Mouse (Mus musculus): Measurements from ENCODE around the gene Gm21518. TPM values are rescaled to one million over a fixed set of nuclear protein-coding genes. Genes with fewer than 3 reads are reported as not detected.
"Not testable (repeated sequence)": the region's sequence is repeated elsewhere in the genome, so short reads cannot be mapped to it uniquely, and the experiment has no call there.

The Gm21518 gene
- not detected in 2 replicates for polyA plus RNA-seq (2016; fragmentation: Nextera tagmentation; extraction: Ambion mirVana)

DNA sequence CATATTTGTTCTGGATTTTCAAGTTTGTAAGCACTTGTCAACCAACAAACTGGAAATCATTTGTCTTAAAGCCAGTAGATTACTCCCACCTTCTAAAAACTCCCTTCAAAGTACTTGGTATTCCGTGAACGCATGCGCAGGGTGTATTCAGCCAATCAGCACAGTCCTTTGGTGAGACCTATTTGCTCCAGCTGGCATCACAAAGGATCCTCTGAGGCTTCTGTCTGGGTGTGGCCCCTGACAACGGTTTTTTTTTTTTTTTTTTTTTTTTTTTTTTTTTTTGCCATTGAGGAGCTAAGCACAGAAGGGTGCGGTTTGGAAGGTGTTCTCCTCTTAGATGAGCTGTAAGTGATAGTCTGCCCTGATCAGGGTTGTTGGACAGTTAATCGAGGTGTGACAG lies at the start of gene Gm21518:
TSS of gene Gm21518 (plus strand) at position 301 of the 400 bp plus-strand sequence.
- not testable (repeated sequence) for H3K4me1 ChIP-seq (replicated peaks); DNase-seq (ENCODE audit: low spot score); H3K27me3 ChIP-seq (ENCODE audit: insufficient read depth, poor library complexity, severe bottlenecking); H3K9me3 ChIP-seq; H3K4me3 ChIP-seq; H3K27ac ChIP-seq; H3K36me3 ChIP-seq
- no CpG with 5 or more reads among the region's 6 CpGs for WGBS
